19 mouse cellular contexts compared by ENCODE assay signal in genomic region chr2:3148731-3149130, GRCm38 (mm10). TPM values are rescaled to one million over a fixed set of nuclear protein-coding genes. Genes with fewer than 3 reads are reported as not detected.
"Had no signal": no experiment of that assay in that cellular context is flagged by ENCODE, and none has a peak within 500 bp of the region (broad histone marks: within the 10 kb centered on the region; RNA-seq: fewer than 3 reads in every experiment).

No protein-coding gene starts in this region.

- DNase-seq: lung, adult 2 months; lung, postnatal 14 days; lung, postnatal 36 days; right cerebral cortex, postnatal 14 days; thymus, adult 2 months; thymus, postnatal 25 days; thymus, postnatal 4 days had no signal

- H3K4me2 ChIP-seq: lung, embryonic 15.5 days; midbrain, embryonic 11.5 days; midbrain, embryonic 13.5 days; midbrain, embryonic 15.5 days; neural tube, embryonic 12.5 days; stomach, embryonic 15.5 days had no signal

- H3K27me3 ChIP-seq: lung, embryonic 15.5 days; megakaryocyte, embryonic 14.5 days; midbrain, embryonic 13.5 days; midbrain, embryonic 15.5 days; neural tube, embryonic 12.5 days; stomach, embryonic 15.5 days had no signal

- ATAC-seq: lung, postnatal 0 days; midbrain, embryonic 13.5 days; midbrain, embryonic 15.5 days had no signal

- H3K27ac ChIP-seq: lung, embryonic 15.5 days; macrophage; midbrain, embryonic 13.5 days; midbrain, embryonic 15.5 days; neural tube, embryonic 12.5 days; stomach, embryonic 15.5 days; stomach, postnatal 0 days had no signal

- H3K9me3 ChIP-seq: lung, embryonic 15.5 days; megakaryocyte, embryonic 14.5 days; midbrain, embryonic 13.5 days; midbrain, embryonic 15.5 days; neural tube, embryonic 12.5 days; stomach, embryonic 15.5 days had no signal

- H3K4me3 ChIP-seq: lung, embryonic 15.5 days; megakaryocyte, embryonic 14.5 days; midbrain, embryonic 13.5 days; midbrain, embryonic 15.5 days; neural tube, embryonic 12.5 days; stomach, embryonic 15.5 days had no signal

- H3K9ac ChIP-seq: lung, embryonic 15.5 days; midbrain, embryonic 13.5 days; midbrain, embryonic 15.5 days; neural tube, embryonic 12.5 days; stomach, embryonic 15.5 days had no signal

- H3K36me3 ChIP-seq: lung, embryonic 15.5 days; midbrain, embryonic 15.5 days; neural tube, embryonic 12.5 days; stomach, embryonic 15.5 days had no signal

- H3K4me1 ChIP-seq: neural tube, embryonic 12.5 days; stomach, embryonic 15.5 days had no signal

RNA-seq across cellular contexts. Expression of gene Fam171a1, which starts 34.7 kb away (rescaled TPM):
- total RNA-seq: monocyte, adult 5-6 weeks; neutrophil, adult 5-6 weeks had no signal
